Mouse (Mus musculus) v-Abl transformed pro-B cells (cell line): ENCODE data around the gene Mgat4a.

Experiments used
- in situ Hi-C, 2 experiments: fragments of 400-800 bp; cut with MboI; formaldehyde crosslinking; loops; one replicate each; pipeline ENCODE4 v1.15.1; 2025; ENCODE audit not compliant: unreplicated experiment in 2 of 2

Mgat4a gene

DNA sequence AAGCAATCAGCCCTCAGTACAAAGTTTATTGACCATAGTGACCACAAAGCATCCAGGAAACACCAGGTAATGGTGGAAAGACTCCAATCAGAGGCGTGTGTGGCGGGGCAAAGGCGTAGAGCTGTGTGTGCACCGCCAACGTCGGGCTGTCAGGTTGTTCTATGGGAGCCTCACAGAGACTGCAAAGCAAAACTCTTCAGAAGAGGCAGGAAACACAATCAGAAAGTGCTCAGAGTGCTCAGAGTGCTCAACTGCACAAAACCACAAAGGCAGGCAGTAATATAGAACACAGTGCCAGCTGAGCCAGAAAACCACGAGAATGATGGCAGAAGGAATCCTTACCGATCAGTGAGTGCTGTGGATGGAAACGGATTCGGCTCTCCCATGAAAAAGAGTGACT lies 67.6 kb downstream of the Mgat4a start:
- in situ Hi-C loops: loop anchor here (5.0 to 25.0 kb wide), 4 partner anchors 69 to 678 kb away; partner anchors contain the start of genes Mgat4a (in 2 of the 2), Lipt1 (in 1 of the 2) and Tsga10 (in 1 of the 2)

- in situ Hi-C loops: loop anchor here (5.0 to 25.0 kb wide), 4 partner anchors 71 to 677 kb away; partner anchors contain the start of genes Mgat4a (in 2 of the 2), Lipt1 (in 1 of the 2) and Tsga10 (in 1 of the 2)
Measured at GRCm38 (mm10) chr1:37471179-37472148, 69.4 kb downstream of the Mgat4a start.

GRCm38 (mm10) chr1:37469007-37469406 lies 71.8 kb downstream of the Mgat4a start:
- in situ Hi-C loops: loop anchor here in 1 of 2 experiments (25.0 kb wide), 1 partner anchor 393 kb away; the partner anchor contains the start of genes Lipt1 and Tsga10

- in situ Hi-C loops: loop anchor here in 1 of 2 experiments (25.0 kb wide), 1 partner anchor 394 kb away; the partner anchor contains the start of genes Lipt1 and Tsga10
Measured at GRCm38 (mm10) chr1:37467806-37468205, 73.0 kb downstream of the Mgat4a start.

DNA sequence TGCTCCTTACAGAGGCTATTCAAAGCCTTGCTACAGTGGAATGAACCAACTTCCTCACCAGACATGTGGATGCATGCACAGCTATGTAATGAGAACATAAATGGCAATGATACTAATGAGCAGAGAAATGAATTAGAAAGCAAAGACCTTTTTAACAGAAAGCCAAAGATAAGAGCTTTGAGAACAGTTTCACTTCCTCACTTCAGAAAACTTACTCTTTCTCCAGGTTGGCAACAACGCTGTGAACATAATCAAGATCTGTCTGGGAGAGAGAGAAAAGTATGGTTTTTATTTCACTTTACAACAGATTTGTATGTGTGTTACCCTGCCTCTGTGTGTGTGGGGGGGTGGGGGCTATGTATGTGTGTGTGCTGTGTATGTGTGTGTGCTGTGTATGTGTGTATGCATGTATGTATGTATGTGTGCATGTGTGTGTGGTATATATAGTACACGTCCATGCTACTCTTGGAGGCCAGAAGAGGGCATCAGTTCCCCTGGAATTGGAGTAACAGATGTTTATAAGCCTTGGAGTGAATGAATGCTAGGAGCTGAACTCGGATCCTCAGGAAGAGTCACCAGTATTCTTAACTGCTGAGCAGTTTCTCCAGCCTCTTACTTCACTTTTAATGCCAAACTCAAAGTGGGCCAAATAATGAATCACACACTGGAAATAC lies 74.4 kb downstream of the Mgat4a start:
- in situ Hi-C loops: loop anchor here in 1 of 2 experiments (25.0 kb wide), 1 partner anchor 396 kb away; the partner anchor contains the start of genes Lipt1 and Tsga10

DNA sequence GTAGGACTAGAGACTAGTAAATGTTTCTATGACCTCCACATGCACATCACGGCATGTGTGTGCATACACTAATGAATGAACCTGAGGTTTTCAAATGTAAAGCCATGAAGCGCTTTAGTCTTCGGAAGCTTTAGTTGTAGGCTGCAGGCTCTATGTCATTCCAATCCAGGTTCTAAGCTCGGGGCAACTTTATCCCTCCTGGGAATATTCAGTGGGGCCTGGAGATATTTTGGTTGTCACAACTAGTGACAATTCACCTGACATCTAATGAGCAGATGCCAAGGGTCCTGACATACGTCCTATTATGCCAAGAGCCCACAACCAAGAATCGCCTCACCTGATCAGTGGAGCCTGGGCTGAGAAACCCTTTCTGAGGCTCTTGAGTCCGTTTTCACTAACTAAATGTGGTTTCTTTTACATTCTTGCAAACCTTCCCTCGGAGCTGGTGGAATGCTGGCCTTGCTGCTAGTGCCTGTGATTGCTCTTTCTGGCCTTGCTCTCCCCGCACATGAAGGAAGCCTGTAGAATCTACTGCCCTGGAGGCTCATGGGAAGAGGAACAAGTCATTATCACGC lies 75.9 kb downstream of the Mgat4a start:
- in situ Hi-C loops: loop anchor here in 1 of 2 experiments (25.0 kb wide), 1 partner anchor 397 kb away; the partner anchor contains the start of genes Lipt1 and Tsga10

- in situ Hi-C loops: loop anchor here in 1 of 2 experiments (25.0 kb wide), 1 partner anchor 405 kb away; the partner anchor contains the start of genes Lipt1 and Tsga10
Measured at GRCm38 (mm10) chr1:37457546-37457945, 83.3 kb downstream of the Mgat4a start.

DNA sequence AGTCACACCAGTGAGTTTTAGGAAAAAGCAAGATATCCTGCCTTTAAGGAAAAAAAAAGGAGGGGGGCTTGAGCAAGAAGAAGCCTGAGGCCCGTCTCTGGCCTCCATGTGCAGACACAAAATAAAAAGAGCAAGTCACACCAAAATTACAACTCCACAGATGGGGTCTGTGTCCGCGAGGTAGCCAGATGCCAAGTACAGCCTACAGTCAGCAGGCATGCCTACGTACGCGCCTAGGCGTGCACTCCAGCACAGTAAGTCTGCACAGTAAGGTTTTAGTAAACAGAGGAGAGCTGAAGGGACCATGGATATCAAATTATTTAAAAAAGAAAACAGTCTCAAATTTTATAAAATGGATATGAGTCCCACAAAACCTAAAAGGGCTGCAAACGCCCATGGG lies 89.5 kb downstream of the Mgat4a start:
- in situ Hi-C loops: loop anchor here in 1 of 2 experiments (25.0 kb wide), 1 partner anchor 411 kb away; the partner anchor contains the start of genes Lipt1 and Tsga10

GRCm38 (mm10) chr1:37448361-37449095 lies 92.3 kb downstream of the Mgat4a start:
- in situ Hi-C loops: loop anchor here (5.0 to 25.0 kb wide), 5 partner anchors 176 to 686 kb away; partner anchors contain the start of genes Eif5b (in 1 of the 2), Txndc9 (in 1 of the 2) and Zap70 (in 1 of the 2)

- in situ Hi-C loops: loop anchor here (5.0 to 25.0 kb wide), 4 partner anchors 171 to 681 kb away; partner anchors contain the start of genes Eif5b (in 1 of the 2), Txndc9 (in 1 of the 2) and Zap70 (in 1 of the 2)
Measured at GRCm38 (mm10) chr1:37442848-37443835, 97.7 kb downstream of the Mgat4a start.

GRCm38 (mm10) chr1:37436419-37436818 lies 104.4 kb downstream of the Mgat4a start:
- in situ Hi-C loops: loop anchor here (25.0 kb wide), 3 partner anchors 551 to 674 kb away; partner anchors contain the start of genes Eif5b (in 1 of the 2), Txndc9 (in 1 of the 2) and Zap70 (in 1 of the 2)

- in situ Hi-C loops: loop anchor here (25.0 kb wide), 3 partner anchors 557 to 668 kb away; partner anchors contain the start of genes Eif5b (in 1 of the 2), Txndc9 (in 1 of the 2) and Zap70 (in 1 of the 2)
Measured at GRCm38 (mm10) chr1:37430297-37430840, 110.4 kb downstream of the Mgat4a start.

DNA sequence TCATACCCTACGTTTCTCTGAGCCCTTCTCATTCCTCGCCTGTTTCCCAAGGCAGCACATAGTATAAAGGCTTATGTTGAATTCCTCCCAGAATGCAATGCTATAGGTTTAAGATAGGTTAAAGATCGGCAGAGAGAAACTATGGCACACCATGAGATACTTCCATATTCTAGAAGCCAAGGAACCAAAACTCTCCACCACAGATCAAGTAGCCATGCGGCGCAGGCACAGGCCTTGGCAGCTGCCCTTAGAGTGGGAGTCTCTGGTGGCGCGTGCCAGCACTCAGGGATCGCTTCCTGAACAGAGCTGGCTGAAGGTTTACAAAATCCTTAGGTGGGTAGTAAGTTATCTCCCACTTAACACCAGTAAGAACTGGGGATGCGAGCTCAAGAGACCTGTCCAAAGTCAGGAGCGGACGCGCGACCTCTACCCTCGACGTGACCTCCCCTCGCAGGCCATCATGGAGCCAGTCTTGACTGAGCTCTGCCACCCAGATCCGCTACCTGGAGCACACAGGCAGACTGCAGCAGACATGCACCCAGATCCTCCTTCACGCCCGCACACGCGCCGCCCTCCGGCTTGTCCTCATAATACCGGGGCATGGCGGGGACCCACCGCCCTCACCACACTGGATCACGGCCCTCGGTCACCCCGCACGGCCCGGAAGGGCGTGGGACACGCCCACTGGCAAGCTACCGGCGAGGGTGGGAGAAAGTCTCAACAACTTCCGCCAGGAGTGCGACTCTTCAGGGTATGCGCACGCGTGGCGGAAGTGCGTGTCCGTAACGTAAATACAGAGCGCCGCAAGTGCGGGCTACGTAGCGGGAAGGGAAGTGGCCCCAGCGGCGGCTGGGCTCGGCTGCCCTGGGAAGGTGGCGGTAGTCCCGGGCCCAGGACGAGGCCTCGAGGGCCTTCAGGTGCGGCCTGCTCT lies 111.2 kb downstream of the Mgat4a start, which contains the start of the genes Coa5 and Unc50:
Coa5 (minus strand) TSS at position 738 of the 931 bp plus-strand sequence.
Unc50 (plus strand) TSS at position 774 of the 931 bp plus-strand sequence.
- in situ Hi-C loops: loop anchor here (25.0 kb wide), 3 partner anchors 558 to 667 kb away; partner anchors contain the start of genes Eif5b (in 1 of the 2), Txndc9 (in 1 of the 2) and Zap70 (in 1 of the 2)

- in situ Hi-C loops: loop anchor here (25.0 kb wide), 3 partner anchors 558 to 667 kb away; partner anchors contain the start of genes Eif5b (in 1 of the 2), Txndc9 (in 1 of the 2) and Zap70 (in 1 of the 2)
Measured at GRCm38 (mm10) chr1:37428911-37429310, 111.9 kb downstream of the Mgat4a start.

- in situ Hi-C loops: loop anchor here (25.0 kb wide), 3 partner anchors 560 to 665 kb away; partner anchors contain the start of genes Eif5b (in 1 of the 2), Txndc9 (in 1 of the 2) and Zap70 (in 1 of the 2)
Measured at GRCm38 (mm10) chr1:37427144-37427875, 113.5 kb downstream of the Mgat4a start.
